Mouse (Mus musculus) v-Abl transformed pro-B cells (cell line): ENCODE measurements around the gene Gstp3.
"Not testable (repeated sequence)": the region's sequence is repeated elsewhere in the genome, so short reads cannot be mapped to it uniquely, and the experiment has no call there.

Source experiments
- in situ Hi-C, 2 experiments: fragments of 400-800 bp; cut with MboI; formaldehyde crosslinking; loops; one replicate each; pipeline ENCODE4 v1.15.1; 2025; ENCODE audit not compliant: unreplicated experiment in 2 of 2

Gstp3 gene

GRCm38 (mm10) chr19:4068242-4068641 is 8.9 kb upstream of the Gstp3 start:
- in situ Hi-C loops: not testable (repeated sequence)

- in situ Hi-C loops: no loop called here
Observed at GRCm38 (mm10) chr19:4066877-4067276, 7.5 kb upstream of the Gstp3 start.

GRCm38 (mm10) chr19:4066280-4066679 is 6.9 kb upstream of the Gstp3 start:
- in situ Hi-C loops: no loop called here

- in situ Hi-C loops: not testable (repeated sequence)
Observed at GRCm38 (mm10) chr19:4064501-4064900, 5.1 kb upstream of the Gstp3 start.

DNA sequence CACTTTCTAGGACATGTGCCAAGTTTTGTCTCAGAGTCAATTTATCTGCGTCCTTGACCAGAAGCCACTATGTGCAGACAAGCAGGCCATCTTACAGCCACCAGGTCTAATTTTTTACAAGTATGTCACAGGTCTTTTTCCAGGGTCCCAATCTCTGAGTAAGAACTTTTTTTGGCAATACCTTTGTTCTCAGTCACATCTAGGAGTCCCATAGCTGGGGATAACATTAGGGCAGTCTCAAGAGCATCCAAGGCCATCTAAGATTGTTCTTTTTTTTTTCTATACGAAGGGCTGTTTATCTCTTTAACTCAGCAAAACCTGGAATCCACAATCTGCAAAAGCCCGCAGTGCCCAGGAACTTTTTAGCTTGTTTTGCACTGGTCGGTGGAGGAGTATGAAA is 4.0 kb upstream of the Gstp3 start:
- in situ Hi-C loops: not testable (repeated sequence)

DNA sequence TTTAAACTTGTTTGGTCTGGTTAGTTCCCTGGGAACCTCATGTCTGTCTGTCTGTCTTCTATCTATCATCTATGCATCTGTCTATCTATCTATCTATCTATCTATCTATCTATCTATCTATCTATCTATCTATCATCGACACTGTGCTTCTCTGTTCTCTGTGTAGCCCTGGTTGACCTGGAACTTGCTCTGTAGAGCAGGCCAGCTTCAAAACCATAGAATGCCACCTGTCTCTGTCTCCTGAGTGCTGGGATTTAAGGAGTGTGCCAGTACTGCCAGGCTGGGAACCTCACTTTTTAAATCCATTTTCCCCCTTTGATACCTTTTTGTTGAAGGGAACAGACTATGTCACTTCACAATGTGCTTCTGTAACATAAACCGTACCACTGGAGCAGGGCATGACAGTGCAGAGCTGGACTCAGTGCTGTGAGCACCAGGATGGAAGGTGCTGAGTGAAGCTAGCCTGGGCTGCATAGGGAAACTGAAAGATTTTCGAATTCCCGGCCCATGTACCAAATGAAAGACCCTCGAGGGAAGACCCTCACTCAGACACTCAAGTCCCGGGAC is 1.6 kb upstream of the Gstp3 start:
- in situ Hi-C loops: no loop called here

DNA sequence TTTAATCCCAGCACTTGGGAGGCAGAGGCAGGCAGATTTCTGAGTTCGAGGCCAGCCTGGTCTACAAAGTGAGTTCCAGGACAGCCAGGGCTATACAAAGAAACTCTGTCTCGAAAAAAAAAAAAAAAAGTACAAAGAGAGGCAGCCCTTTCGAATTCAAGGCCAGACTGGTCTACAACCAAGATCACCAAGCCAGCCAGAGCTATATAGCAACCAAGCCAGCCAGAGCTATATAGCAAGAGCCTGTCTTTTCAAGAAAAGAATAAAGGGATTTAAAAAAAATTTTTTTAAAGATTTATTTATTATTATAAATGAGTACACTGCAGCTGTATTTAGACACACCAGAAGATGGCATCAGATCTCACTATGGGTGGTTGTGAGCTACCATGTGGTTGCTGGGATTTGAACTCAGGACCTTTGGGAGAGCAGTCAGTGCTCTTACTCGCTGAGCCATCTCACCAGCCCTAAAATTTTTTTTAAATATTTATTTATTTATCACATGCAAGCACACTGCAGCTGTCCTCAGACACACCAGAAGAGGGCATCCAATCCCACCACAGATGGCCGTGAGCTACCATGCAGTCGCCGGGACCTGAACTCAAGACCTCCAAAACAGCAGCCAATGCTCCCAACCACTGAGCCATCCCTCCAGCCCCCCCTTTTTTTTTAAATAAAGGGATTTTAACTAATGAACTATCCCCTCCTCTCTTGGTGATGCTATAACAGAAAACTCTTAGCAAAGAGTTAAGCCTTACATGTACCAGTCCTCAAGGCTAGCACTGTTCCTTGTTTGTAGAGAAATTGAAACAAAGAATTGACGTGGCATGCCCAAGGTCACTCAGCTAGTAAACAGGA is 902 bp upstream of the Gstp3 start:
- in situ Hi-C loops: not testable (repeated sequence)

GRCm38 (mm10) chr19:4058581-4058980 is 788 bp downstream of the Gstp3 start:
- in situ Hi-C loops: loop anchor here in 1 of 2 experiments (5.0 kb wide), 1 partner anchor 39 kb away; the partner anchor contains the start of genes Cdk2ap2 and Pitpnm1

- in situ Hi-C loops: loop anchor here in 1 of 2 experiments (5.0 kb wide), 1 partner anchor 39 kb away; the partner anchor contains the start of genes Cdk2ap2 and Pitpnm1
Observed at GRCm38 (mm10) chr19:4057962-4058361, 1.4 kb downstream of the Gstp3 start.

DNA sequence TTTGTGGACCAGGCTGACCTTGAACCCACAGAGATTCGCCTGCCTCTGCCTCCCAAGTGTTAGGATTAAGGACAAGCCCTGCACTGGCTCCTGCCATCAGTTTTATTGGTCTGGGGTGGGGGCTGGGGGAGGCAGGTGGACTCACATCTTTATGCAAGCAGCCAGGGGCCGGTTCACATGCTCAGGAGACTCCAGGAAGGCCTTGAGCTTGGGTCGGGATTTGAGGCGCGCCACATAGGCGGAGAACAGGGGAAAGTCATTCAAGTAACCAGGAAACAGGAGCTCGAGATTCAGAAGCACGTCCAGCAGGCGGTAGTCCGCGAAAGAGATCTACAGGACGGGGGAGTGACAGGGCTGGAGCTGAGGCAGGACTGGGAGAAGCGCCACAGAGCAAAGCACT is 2.0 kb downstream of the Gstp3 start:
- in situ Hi-C loops: loop anchor here in 1 of 2 experiments (5.0 kb wide), 1 partner anchor 40 kb away; the partner anchor contains the start of genes Cdk2ap2 and Pitpnm1

DNA sequence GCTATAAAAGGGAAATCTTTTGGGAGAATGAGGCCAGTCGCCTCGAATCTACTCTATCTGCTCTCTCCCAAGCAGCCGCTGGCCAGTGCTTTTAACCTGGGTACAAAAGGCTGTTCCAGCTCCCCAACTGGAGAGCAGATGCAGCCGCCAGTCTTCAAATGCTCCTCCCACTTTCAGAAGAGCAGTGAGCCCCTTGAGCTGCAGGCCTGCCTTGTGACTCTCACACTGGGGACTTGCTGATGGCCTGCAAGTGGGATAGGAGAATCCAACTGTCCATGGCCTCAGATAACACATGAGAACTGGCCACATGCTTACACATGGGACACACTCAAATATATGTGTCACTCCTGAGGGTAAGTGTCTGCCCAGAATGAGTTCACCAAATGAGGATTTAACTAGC is 2.6 kb downstream of the Gstp3 start:
- in situ Hi-C loops: loop anchor here in 1 of 2 experiments (5.0 kb wide), 1 partner anchor 41 kb away; the partner anchor contains the start of genes Cdk2ap2 and Pitpnm1

- in situ Hi-C loops: loop anchor here in 1 of 2 experiments (5.0 kb wide), 1 partner anchor 41 kb away; the partner anchor contains the start of genes Cdk2ap2 and Pitpnm1
Observed at GRCm38 (mm10) chr19:4055947-4056693, 3.2 kb downstream of the Gstp3 start.

- in situ Hi-C loops: loop anchor here in 1 of 2 experiments (5.0 kb wide), 1 partner anchor 42 kb away; the partner anchor contains the start of genes Cdk2ap2 and Pitpnm1
Observed at GRCm38 (mm10) chr19:4055216-4055946, 4.0 kb downstream of the Gstp3 start.

DNA sequence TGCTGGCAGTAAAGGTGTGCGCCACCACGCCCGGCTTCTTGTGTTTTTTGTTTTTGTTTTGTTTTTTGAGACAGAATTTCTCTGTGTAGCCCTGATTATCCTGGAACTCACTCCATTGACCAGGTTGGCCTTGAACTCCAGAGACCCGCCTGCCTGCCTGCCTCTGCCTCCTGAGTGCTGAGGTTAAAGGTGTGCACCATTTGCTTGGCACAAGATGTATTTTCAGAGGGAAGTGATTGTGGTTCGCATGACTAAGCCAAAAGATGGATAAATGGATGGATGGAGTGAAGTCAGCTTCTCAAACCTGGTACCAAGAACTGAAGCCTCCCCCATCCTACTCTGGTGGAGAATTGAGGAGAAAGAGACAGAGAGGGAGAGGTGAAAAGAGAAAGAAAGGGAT is 4.8 kb downstream of the Gstp3 start:
- in situ Hi-C loops: loop anchor here (5.0 kb wide), 4 partner anchors 37 to 148 kb away; partner anchors contain the start of genes Rad9a (in 2 of the 2), Cdk2ap2 (in 1 of the 2) and Pitpnm1 (in 1 of the 2)

DNA sequence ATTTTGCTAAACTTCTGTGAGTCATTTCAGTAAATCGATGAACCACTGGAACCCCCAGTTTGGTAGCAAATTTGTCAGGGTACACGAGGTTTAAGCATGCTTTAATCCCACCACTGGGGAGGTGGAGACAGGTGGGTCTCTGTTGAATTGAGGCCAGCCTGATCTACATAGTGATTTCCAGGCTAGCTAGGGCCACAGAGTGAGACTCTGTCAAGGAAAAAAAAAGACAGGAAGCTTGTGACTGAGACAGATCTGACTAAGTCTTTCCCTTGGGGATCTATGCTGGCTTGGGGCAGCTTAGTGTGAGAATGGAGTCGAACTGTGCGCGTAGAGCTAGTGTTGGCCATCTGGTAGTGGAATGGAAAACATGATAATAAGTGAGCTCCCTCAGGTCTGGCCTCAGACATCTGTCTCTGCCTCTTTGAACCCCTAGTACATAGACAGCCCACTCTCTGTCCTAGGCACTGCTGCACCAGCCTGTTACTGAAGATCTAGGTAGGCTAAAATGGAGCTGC is 6.8 kb downstream of the Gstp3 start:
- in situ Hi-C loops: loop anchor here (5.0 kb wide), 3 partner anchors 35 to 150 kb away; partner anchors contain the start of gene Rad9a (in 2 of the 2)

- in situ Hi-C loops: loop anchor here (5.0 kb wide), 3 partner anchors 35 to 150 kb away; partner anchors contain the start of gene Rad9a (in 2 of the 2)
Observed at GRCm38 (mm10) chr19:4051741-4052515, 7.4 kb downstream of the Gstp3 start.

DNA sequence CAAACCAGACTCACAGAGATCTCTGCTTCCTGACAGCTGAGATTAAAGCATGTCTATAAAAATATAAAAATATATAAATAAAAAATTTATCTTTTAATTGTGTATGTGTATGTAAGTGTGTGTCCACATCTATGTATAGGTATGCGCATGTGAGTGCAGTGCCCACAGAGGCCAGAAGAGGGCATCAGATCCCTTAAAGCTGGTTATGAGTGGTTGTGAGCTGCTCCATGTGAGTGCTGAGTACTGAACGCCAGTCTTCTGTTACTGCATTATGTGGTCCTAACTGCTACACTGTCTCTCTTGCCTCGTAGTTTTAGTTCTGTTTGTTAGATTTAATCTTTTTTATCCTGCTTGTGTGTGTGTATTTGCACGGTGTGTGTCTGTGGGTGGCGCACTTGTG is 8.4 kb downstream of the Gstp3 start:
- in situ Hi-C loops: loop anchor here (5.0 kb wide), 3 partner anchors 34 to 151 kb away; partner anchors contain the start of gene Rad9a (in 2 of the 2)

DNA sequence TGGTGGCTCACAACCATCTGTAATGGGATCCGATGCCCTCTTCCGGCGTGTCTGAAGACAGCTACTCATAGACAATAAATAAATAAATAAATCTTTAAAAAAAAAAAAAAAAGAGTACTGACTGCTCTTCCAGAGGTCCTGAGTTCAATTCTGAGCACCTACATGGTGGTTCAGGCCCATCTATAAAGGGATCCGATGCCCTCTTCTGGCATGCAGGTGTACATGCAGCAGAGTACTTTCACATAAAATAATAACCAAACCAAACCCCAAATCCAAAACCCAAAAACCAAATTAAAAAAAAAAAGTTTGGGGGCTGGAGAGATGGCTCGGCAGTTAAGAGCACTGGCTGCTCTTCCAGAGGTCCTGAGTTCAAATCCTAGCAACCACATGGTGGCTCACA is 10.3 kb downstream of the Gstp3 start:
- in situ Hi-C loops: not testable (repeated sequence)

GRCm38 (mm10) chr19:4047859-4048258 is 11.5 kb downstream of the Gstp3 start:
- in situ Hi-C loops: no loop called here
